Mouse (Mus musculus) brain, embryonic 14.5 days (tissue): ENCODE measurements at regions not wholly inside any gene's neighbourhood (a gene's known extent, or its start where the extent isn't known, plus 50 kb on each side); places are given as distances from the start of the nearest gene placed in this dataset.

Source experiments
- CTCF ChIP-seq: fragments of 200-500 bp; IDR thresholded peaks from 2 replicates; pipeline ENCODE4 v1.5.1; 2012; ENCODE audit warnings: inconsistent platforms, mild to moderate bottlenecking, moderate library complexity, borderline replicate concordance; ENCODE audit not compliant: insufficient read depth, insufficient read length; ENCODE audit errors: extremely low read depth
- POLR2A ChIP-seq: fragments of 200-500 bp; IDR thresholded peaks from 2 replicates; pipeline ENCODE4 v1.6.1; 2012; ENCODE audit warnings: mild to moderate bottlenecking, inconsistent platforms, borderline replicate concordance; ENCODE audit not compliant: poor library complexity, insufficient read depth, insufficient read length, severe bottlenecking; ENCODE audit errors: extremely low read depth

- TF ChIP-seq CTCF (no peak), POLR2A (no peak)
Observed at GRCm38 (mm10) chr10:119082861-119083260, 157.0 kb downstream of the Cand1 start.
